Mouse (Mus musculus): ENCODE results near the gene Shank3. TPM values are rescaled to one million over a fixed set of nuclear protein-coding genes. Genes with fewer than 3 reads are reported as not detected.
A peak's percentile ranks its signal among the peaks of the same experiment; 100 is the strongest.

Shank3 gene
- total and polyA plus RNA-seq, 2 experiments from 2014 or later = 12.6 to 63.2 TPM

DNA sequence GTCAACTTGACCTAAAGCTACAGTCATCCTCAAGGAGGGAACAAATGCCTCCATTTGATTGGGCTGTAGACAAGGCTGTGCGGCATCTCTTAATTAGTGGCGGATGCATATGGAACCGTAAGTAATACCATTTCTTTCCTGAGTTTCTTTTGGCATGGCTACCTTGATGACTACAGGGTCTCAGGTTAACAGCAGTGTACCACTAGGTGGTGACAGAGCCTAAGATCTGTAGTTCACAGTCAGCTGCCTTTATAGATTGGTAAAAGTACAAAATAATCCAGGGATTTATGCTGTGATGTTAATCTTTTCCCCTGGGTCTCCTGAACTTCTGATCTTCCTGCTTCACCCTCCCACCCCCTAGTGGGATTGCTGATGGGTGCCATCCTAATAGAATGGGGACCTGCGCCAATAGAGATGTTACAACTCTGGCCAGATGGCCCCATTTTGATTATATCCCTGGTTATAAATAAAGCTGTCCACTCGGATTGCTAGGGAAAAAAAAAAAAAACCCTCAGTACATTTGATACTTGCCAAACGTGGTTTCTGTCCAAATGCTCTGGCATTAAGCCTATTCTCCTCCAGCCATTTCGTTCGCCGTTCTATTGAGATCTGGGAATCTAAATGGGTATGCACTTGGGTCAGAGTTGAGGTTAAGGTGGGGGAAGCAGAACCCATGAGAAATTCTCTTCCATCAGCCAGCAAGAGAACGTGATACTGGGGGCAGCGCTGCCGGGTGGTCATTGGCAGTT lies 106.6 kb downstream of the Shank3 start:
- WGBS = 75% methylated on average over 12 of the region's 12 CpGs
- H3K27me3 ChIP-seq (ENCODE audit: insufficient read depth, low read length) = no peaks in the 10 kb centered on the region
- no peak for ATAC-seq (ENCODE audit: low FRiP score)
- TF ChIP-seq CTCF (IDR thresholded peaks at IDR 0.05) = peak; percentile 55
- no peak overlapping the region for H3K9ac ChIP-seq (replicated peaks; ENCODE audit: low read length, poor library complexity, severe bottlenecking)
- H3K9me3 ChIP-seq (ENCODE audit: low read length) = no peaks in the 10 kb centered on the region
- DNase-seq (ENCODE audit: low spot score) = peak; percentile 10
- no peak overlapping the region for H3K27ac ChIP-seq (ENCODE audit: low read depth, low read length)
- no peaks in the 10 kb centered on the region for H3K4me1 ChIP-seq (ENCODE audit: insufficient read depth, low read length)
- H3K4me2 ChIP-seq (ENCODE audit: low read depth, low read length, poor library complexity, severe bottlenecking) = no peak overlapping the region
- H3K36me3 ChIP-seq (ENCODE audit: insufficient read depth, low read length) = no peaks in the 10 kb centered on the region
- H3K4me3 ChIP-seq (ENCODE audit: low read depth, low read length) = no peak overlapping the region

DNA sequence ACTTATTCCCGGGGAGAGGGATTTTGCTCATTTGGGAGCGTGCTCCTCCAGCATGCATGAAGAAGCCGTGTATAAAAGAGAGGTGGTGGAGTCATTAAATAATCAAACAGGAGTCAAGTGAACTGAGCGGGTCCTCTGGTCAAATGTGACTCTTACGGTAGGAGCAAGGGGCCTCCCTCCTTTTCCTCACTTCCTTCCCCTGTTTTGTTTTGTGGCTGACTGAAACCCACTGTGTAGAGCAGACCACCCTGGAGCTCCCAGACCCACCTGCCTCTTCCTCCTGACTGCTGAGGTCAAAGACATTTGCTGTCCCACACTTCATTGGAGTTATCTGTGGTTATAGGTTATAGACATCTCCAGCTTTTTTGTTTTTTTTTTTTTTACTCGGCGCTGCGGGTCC lies 108.1 kb downstream of the Shank3 start:
- Histone ChIP-seq H3K9me3 (ENCODE audit: low read length) (no peaks in the 10 kb centered on the region), H3K4me1 (ENCODE audit: insufficient read depth, low read length) (no peaks in the 10 kb centered on the region), H3K4me3 (ENCODE audit: low read depth, low read length) (no peak overlapping the region), H3K4me2 (ENCODE audit: low read depth, low read length, poor library complexity, severe bottlenecking) (no peak overlapping the region), H3K36me3 (ENCODE audit: insufficient read depth, low read length) (no peaks in the 10 kb centered on the region), H3K9ac (replicated peaks; ENCODE audit: low read length, poor library complexity, severe bottlenecking) (no peak overlapping the region), H3K27me3 (ENCODE audit: insufficient read depth, low read length) (no peaks in the 10 kb centered on the region), H3K27ac (ENCODE audit: low read depth, low read length) (no peak overlapping the region)
- TF ChIP-seq CTCF (IDR thresholded peaks at IDR 0.05) = no peak
- DNase-seq (ENCODE audit: low spot score) (no peak), ATAC-seq (ENCODE audit: low FRiP score) (no peak)
- WGBS = 86% methylated on average over 8 of the region's 8 CpGs

DNA sequence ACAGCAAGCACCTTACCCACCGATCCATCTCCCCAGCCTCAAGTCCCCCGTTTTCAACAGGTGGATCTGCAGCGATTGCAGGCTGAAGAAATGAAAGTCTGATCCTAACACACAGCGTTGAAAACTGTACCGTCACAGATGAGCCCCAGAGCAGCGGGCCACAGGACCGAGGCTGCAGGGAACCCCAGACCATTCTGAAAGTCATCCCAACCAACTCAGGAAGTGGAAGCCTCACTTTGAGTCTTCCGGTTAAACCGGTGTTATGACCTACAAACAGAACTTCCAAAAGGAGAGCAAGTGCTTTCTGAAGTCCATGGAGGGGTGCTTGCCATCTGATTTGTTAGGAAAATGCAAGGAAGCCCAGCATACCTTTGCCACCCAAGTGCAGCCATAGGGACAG lies 108.5 kb downstream of the Shank3 start:
- Histone ChIP-seq H3K9me3 (ENCODE audit: low read length) (no peaks in the 10 kb centered on the region), H3K9ac (replicated peaks; ENCODE audit: low read length, poor library complexity, severe bottlenecking) (no peak overlapping the region), H3K36me3 (ENCODE audit: insufficient read depth, low read length) (no peaks in the 10 kb centered on the region), H3K4me1 (ENCODE audit: insufficient read depth, low read length) (no peaks in the 10 kb centered on the region), H3K4me2 (ENCODE audit: low read depth, low read length, poor library complexity, severe bottlenecking) (no peak overlapping the region), H3K27ac (ENCODE audit: low read depth, low read length) (no peak overlapping the region), H3K4me3 (ENCODE audit: low read depth, low read length) (no peak overlapping the region), H3K27me3 (ENCODE audit: insufficient read depth, low read length) (no peaks in the 10 kb centered on the region)
- no peak for DNase-seq (ENCODE audit: low spot score)
- WGBS = 85% methylated on average over 9 of the region's 9 CpGs
- no peak for TF ChIP-seq CTCF (IDR thresholded peaks at IDR 0.05)
- no peak for ATAC-seq (ENCODE audit: low FRiP score)

Other genes starting within 250 kb of the Shank3 start
- gene Sbf1, start 184.3 kb upstream of the Shank3 start, total RNA-seq (2014; rRNA removed) = 268 and 287 TPM in 2 replicates
- gene Sbf1, start 184.3 kb upstream of the Shank3 start, polyA plus RNA-seq (2015; fragmentation: Nextera tagmentation; extraction: Ambion mirVana) = 77.3 and 79.3 TPM in 2 replicates
- gene Adm2, start 176.9 kb upstream of the Shank3 start, total RNA-seq (2014; rRNA removed) = not detected in 2 replicates
- not detected in 2 replicates for gene Adm2, start 176.9 kb upstream of the Shank3 start, polyA plus RNA-seq (2015; fragmentation: Nextera tagmentation; extraction: Ambion mirVana)
- gene Miox, start 165.2 kb upstream of the Shank3 start, total RNA-seq (2014; rRNA removed) = not detected in 2 replicates
- gene Miox, start 165.2 kb upstream of the Shank3 start, polyA plus RNA-seq (2015; fragmentation: Nextera tagmentation; extraction: Ambion mirVana) = not detected in 2 replicates
- 20.2 and 25.6 TPM in 2 replicates for gene Lmf2, start 144.0 kb upstream of the Shank3 start, total RNA-seq (2014; rRNA removed)
- 27.3 and 30.9 TPM in 2 replicates for gene Lmf2, start 144.0 kb upstream of the Shank3 start, polyA plus RNA-seq (2015; fragmentation: Nextera tagmentation; extraction: Ambion mirVana)
- 87.1 and 88.8 TPM in 2 replicates for gene Ncaph2, start 143.9 kb upstream of the Shank3 start, total RNA-seq (2014; rRNA removed)
- 88.0 and 96.9 TPM in 2 replicates for gene Ncaph2, start 143.9 kb upstream of the Shank3 start, polyA plus RNA-seq (2015; fragmentation: Nextera tagmentation; extraction: Ambion mirVana)
- 24.9 and 36.1 TPM in 2 replicates for gene Sco2, start 125.8 kb upstream of the Shank3 start, total RNA-seq (2014; rRNA removed)
- 23.1 and 26.5 TPM in 2 replicates for gene Sco2, start 125.8 kb upstream of the Shank3 start, polyA plus RNA-seq (2015; fragmentation: Nextera tagmentation; extraction: Ambion mirVana)
- 4.6 and 7.0 TPM in 2 replicates for gene Tymp, start 122.6 kb upstream of the Shank3 start, total RNA-seq (2014; rRNA removed)
- 3.1 and 3.6 TPM in 2 replicates for gene Tymp, start 122.6 kb upstream of the Shank3 start, polyA plus RNA-seq (2015; fragmentation: Nextera tagmentation; extraction: Ambion mirVana)
- gene Odf3b, start 120.3 kb upstream of the Shank3 start, total RNA-seq (2014; rRNA removed) = 2.2 and 10.7 TPM in 2 replicates
- gene Odf3b, start 120.3 kb upstream of the Shank3 start, polyA plus RNA-seq (2015; fragmentation: Nextera tagmentation; extraction: Ambion mirVana) = 6.7 and 8.6 TPM in 2 replicates
- gene Klhdc7b, start 114.7 kb upstream of the Shank3 start, total RNA-seq (2014; rRNA removed) = 0.14 and 0.22 TPM in 2 replicates
- not detected in 2 replicates for gene Klhdc7b, start 114.7 kb upstream of the Shank3 start, polyA plus RNA-seq (2015; fragmentation: Nextera tagmentation; extraction: Ambion mirVana)
- not detected in 2 replicates for gene Syce3, start 89.1 kb upstream of the Shank3 start, total RNA-seq (2014; rRNA removed)
- not detected in 2 replicates for gene Syce3, start 89.1 kb upstream of the Shank3 start, polyA plus RNA-seq (2015; fragmentation: Nextera tagmentation; extraction: Ambion mirVana)
- 2.4 and 4.7 TPM in 2 replicates for gene Cpt1b, start 73.8 kb upstream of the Shank3 start, total RNA-seq (2014; rRNA removed)
- gene Cpt1b, start 73.8 kb upstream of the Shank3 start, polyA plus RNA-seq (2015; fragmentation: Nextera tagmentation; extraction: Ambion mirVana) = 1.7 and 2.2 TPM in 2 replicates
- 0.66 and 1.2 TPM in 2 replicates for gene C730034F03Rik, start 70.0 kb upstream of the Shank3 start, total RNA-seq (2014; rRNA removed)
- gene C730034F03Rik, start 70.0 kb upstream of the Shank3 start, polyA plus RNA-seq (2015; fragmentation: Nextera tagmentation; extraction: Ambion mirVana) = 2.1 and 3.9 TPM in 2 replicates
- gene Gm44502, start 69.9 kb upstream of the Shank3 start, total RNA-seq (2014; rRNA removed) = 0.85 and 0.93 TPM in 2 replicates
- gene Gm44502, start 69.9 kb upstream of the Shank3 start, polyA plus RNA-seq (2015; fragmentation: Nextera tagmentation; extraction: Ambion mirVana) = not detected in 2 replicates
- 65.3 and 66.2 TPM in 2 replicates for gene Chkb, start 69.7 kb upstream of the Shank3 start, total RNA-seq (2014; rRNA removed)
- 101 and 103 TPM in 2 replicates for gene Chkb, start 69.7 kb upstream of the Shank3 start, polyA plus RNA-seq (2015; fragmentation: Nextera tagmentation; extraction: Ambion mirVana)
- gene Mapk8ip2, start 45.7 kb upstream of the Shank3 start, total RNA-seq (2014; rRNA removed) = 100 and 110 TPM in 2 replicates
- 68.0 and 68.8 TPM in 2 replicates for gene Mapk8ip2, start 45.7 kb upstream of the Shank3 start, polyA plus RNA-seq (2015; fragmentation: Nextera tagmentation; extraction: Ambion mirVana)
- gene Arsa, start 22.2 kb upstream of the Shank3 start, total RNA-seq (2014; rRNA removed) = 31.0 and 34.0 TPM in 2 replicates
- gene Arsa, start 22.2 kb upstream of the Shank3 start, polyA plus RNA-seq (2015; fragmentation: Nextera tagmentation; extraction: Ambion mirVana) = 32.4 and 37.1 TPM in 2 replicates
- gene Acr, start 68.7 kb downstream of the Shank3 start, total RNA-seq (2014; rRNA removed) = 1.7 and 3.5 TPM in 2 replicates
- gene Acr, start 68.7 kb downstream of the Shank3 start, polyA plus RNA-seq (2015; fragmentation: Nextera tagmentation; extraction: Ambion mirVana) = 2.0 and 3.1 TPM in 2 replicates
- gene Rabl2, start 92.3 kb downstream of the Shank3 start, total RNA-seq (2014; rRNA removed) = 48.2 and 49.7 TPM in 2 replicates
- 68.1 and 70.1 TPM in 2 replicates for gene Rabl2, start 92.3 kb downstream of the Shank3 start, polyA plus RNA-seq (2015; fragmentation: Nextera tagmentation; extraction: Ambion mirVana)